Mouse (Mus musculus) ovary, postnatal 36 days (tissue): ENCODE results near the gene Arg2.

Experiments used
- DNase-seq: peaks from one replicate; pipeline ENCODE4 v3.0.0; 2022; ENCODE audit warnings: low spot score, mixed read lengths

The Arg2 gene

GRCm38 (mm10) chr12:79130299-79131177 lies at the start of gene Arg2:
Gene Arg2, plus strand, starts transcription at chr12:79130777.
- peak; percentile 65 for DNase-seq

GRCm38 (mm10) chr12:79089182-79089812 lies 41.3 kb upstream of the Arg2 start, which contains the start of gene Pigh:
Gene Pigh, minus strand, starts transcription at chr12:79089651.
- peak; percentile 86 for DNase-seq

GRCm38 (mm10) chr12:79092569-79092968 lies 38.0 kb upstream of the Arg2 start:
- DNase-seq: peak; percentile 53

- DNase-seq: no peak
Measured at GRCm38 (mm10) chr12:79097106-79097752, 33.3 kb upstream of the Arg2 start.

- DNase-seq: no peak
Measured at GRCm38 (mm10) chr12:79103773-79104172, 26.8 kb upstream of the Arg2 start.

- DNase-seq: no peak
Measured at GRCm38 (mm10) chr12:79104544-79104943, 26.0 kb upstream of the Arg2 start.

- no peak for DNase-seq
Measured at GRCm38 (mm10) chr12:79105312-79105711, 25.3 kb upstream of the Arg2 start.

- DNase-seq: no peak
Measured at GRCm38 (mm10) chr12:79118991-79119390, 11.6 kb upstream of the Arg2 start.

GRCm38 (mm10) chr12:79122820-79123219 lies 7.8 kb upstream of the Arg2 start:
- DNase-seq: no peak

- no peak for DNase-seq
Measured at GRCm38 (mm10) chr12:79131178-79131675, 650 bp downstream of the Arg2 start.

GRCm38 (mm10) chr12:79131706-79132460 lies 1.3 kb downstream of the Arg2 start:
- DNase-seq: no peak

- no peak for DNase-seq
Measured at GRCm38 (mm10) chr12:79134676-79135075, 4.1 kb downstream of the Arg2 start.

GRCm38 (mm10) chr12:79135105-79135504 lies 4.5 kb downstream of the Arg2 start:
- DNase-seq: no peak

- DNase-seq: no peak
Measured at GRCm38 (mm10) chr12:79136949-79137348, 6.4 kb downstream of the Arg2 start.

- no peak for DNase-seq
Measured at GRCm38 (mm10) chr12:79138999-79139398, 8.4 kb downstream of the Arg2 start.

- no peak for DNase-seq
Measured at GRCm38 (mm10) chr12:79139417-79139816, 8.8 kb downstream of the Arg2 start.

- DNase-seq: no peak
Measured at GRCm38 (mm10) chr12:79140811-79141210, 10.2 kb downstream of the Arg2 start.

- no peak for DNase-seq
Measured at GRCm38 (mm10) chr12:79141384-79141783, 10.8 kb downstream of the Arg2 start.

GRCm38 (mm10) chr12:79149653-79150052 lies 19.1 kb downstream of the Arg2 start:
- no peak for DNase-seq

- no peak for DNase-seq
Measured at GRCm38 (mm10) chr12:79162876-79163275, 32.3 kb downstream of the Arg2 start.

GRCm38 (mm10) chr12:79169173-79169572 lies 38.6 kb downstream of the Arg2 start:
- DNase-seq: no peak

- no peak for DNase-seq
Measured at GRCm38 (mm10) chr12:79170421-79170820, 39.8 kb downstream of the Arg2 start.
